Mouse (Mus musculus) hindbrain, embryonic 12.5 days (tissue): Measurements from ENCODE around the gene Grin2b. TPM values are rescaled to one million over a fixed set of nuclear protein-coding genes. Genes with fewer than 3 reads are reported as not detected.

Experiments
- ATAC-seq: fragments of 200-750 bp; cut with Nextera tagmentation; 2 replicates; pipeline ENCODE4 v1.8.0; 2017; ENCODE audit warnings: moderate TSS enrichment; ENCODE audit not compliant: low FRiP score
- H3K27ac ChIP-seq: fragments of 300-500 bp; sonication (generic); 2 replicates; pipeline ENCODE4 v1.5.1; 2016; ENCODE audit warnings: mild to moderate bottlenecking
- H3K27me3 ChIP-seq: fragments of 300-500 bp; sonication (generic); 2 replicates; pipeline ENCODE4 v1.6.1; 2016; ENCODE audit warnings: mild to moderate bottlenecking
- H3K36me3 ChIP-seq: fragments of 300-500 bp; sonication (generic); 2 replicates; pipeline ENCODE4 v1.6.1; 2016; ENCODE audit warnings: mild to moderate bottlenecking
- H3K4me1 ChIP-seq: fragments of 300-500 bp; sonication (generic); 2 replicates; pipeline ENCODE4 v1.6.1; 2016
- H3K4me2 ChIP-seq: fragments of 300-500 bp; sonication (generic); replicated peaks from 2 replicates; pipeline ENCODE4 v1.6.1; 2016; ENCODE audit warnings: mild to moderate bottlenecking
- H3K4me3 ChIP-seq: fragments of 300-500 bp; sonication (generic); 2 replicates; pipeline ENCODE4 v1.5.1; 2016; ENCODE audit warnings: mild to moderate bottlenecking
- H3K9ac ChIP-seq: fragments of 300-500 bp; sonication (generic); 2 replicates; pipeline ENCODE4 v1.6.1; 2016; ENCODE audit warnings: mild to moderate bottlenecking, moderate library complexity
- H3K9me3 ChIP-seq: fragments of 300-500 bp; sonication (generic); replicated peaks from 2 replicates; pipeline ENCODE4 v1.6.1; 2016; ENCODE audit warnings: mild to moderate bottlenecking
- WGBS: fragments of 180-500 bp; shearing (Covaris S2); methylation state at CpG from one replicate; pipeline ENCODE4 v1.1.7; 2016; 5-methylcytosine and 5-hydroxymethylcytosine counted together
- polyA plus RNA-seq: library from polyadenylated mRNA; unstranded; fragments of >200 nt; fragmentation: Nextera tagmentation; extraction: Ambion mirVana; gene quantifications from 2 replicates; pipeline ENCODE4 v1.2.1, GENCODE M21; 2016

Gene Grin2b
- polyA plus RNA-seq, 1 experiment from 2014 or later: 10.0 TPM

DNA sequence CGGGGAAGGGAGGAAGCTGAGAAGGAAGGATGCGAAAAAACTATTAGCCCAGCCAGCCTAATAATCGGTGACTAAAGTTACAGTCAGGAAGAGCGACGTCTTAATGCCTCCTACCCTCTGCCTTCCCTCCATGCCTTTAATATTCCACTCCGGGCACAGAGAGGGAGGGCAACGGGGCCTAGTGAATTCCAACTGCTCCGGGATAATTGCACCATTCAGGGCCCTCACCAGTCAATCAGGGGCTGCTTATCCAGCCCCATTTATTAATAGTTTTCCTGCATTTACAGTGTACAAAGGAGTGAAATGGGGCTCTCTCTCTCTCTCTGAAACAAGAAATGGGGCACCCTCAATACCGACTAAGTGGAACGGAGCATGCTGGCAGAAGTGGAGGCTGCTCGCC lies 11.2 kb downstream of the Grin2b start:
- 52% methylated on average over 11 of the region's 11 CpGs for WGBS
- 0 out of 2 replicates have a peak, but pooled peaks have one; percentile 46 for ATAC-seq
- Histone ChIP-seq H3K27ac (no peak overlapping the region), H3K4me1 (peaks cover 8% of the 10 kb centered on the region; the same call in 1 of the 2 replicates), H3K36me3 (no peaks in the 10 kb centered on the region), H3K9ac (no peak overlapping the region), H3K27me3 (no peaks in the 10 kb centered on the region), H3K4me2 (no peak overlapping the region), H3K9me3 (no peaks in the 10 kb centered on the region), H3K4me3 (no peak overlapping the region)

- no peak for ATAC-seq
- WGBS: 67% methylated on average over 9 of the region's 9 CpGs
Observed at GRCm38 (mm10) chr6:136153444-136153843, 19.9 kb downstream of the Grin2b start.

GRCm38 (mm10) chr6:136150064-136150463 lies 23.2 kb downstream of the Grin2b start:
- Histone ChIP-seq H3K36me3 (no peaks in the 10 kb centered on the region), H3K9ac (no peak overlapping the region), H3K4me1 (peaks cover 6% of the 10 kb centered on the region), H3K4me2 (no peak overlapping the region), H3K4me3 (no peak overlapping the region), H3K9me3 (no peaks in the 10 kb centered on the region), H3K27me3 (no peaks in the 10 kb centered on the region; the same call in 1 of the 2 replicates), H3K27ac (no peak overlapping the region)
- WGBS: 33% methylated on average over 6 of the region's 6 CpGs
- no peak for ATAC-seq

More at GRCm38 (mm10) chr6:136153444-136153843, 19.9 kb downstream of the Grin2b start:
- no peak overlapping the region for H3K4me3 ChIP-seq
- no peaks in the 10 kb centered on the region for H3K9me3 ChIP-seq
- no peaks in the 10 kb centered on the region; the same call in 1 of the 2 replicates for H3K27me3 ChIP-seq
- H3K4me1 ChIP-seq: peaks cover 6% of the 10 kb centered on the region
- no peaks in the 10 kb centered on the region for H3K36me3 ChIP-seq
- no peak overlapping the region for H3K4me2 ChIP-seq
- H3K9ac ChIP-seq: no peak overlapping the region
- H3K27ac ChIP-seq: no peak overlapping the region

DNA sequence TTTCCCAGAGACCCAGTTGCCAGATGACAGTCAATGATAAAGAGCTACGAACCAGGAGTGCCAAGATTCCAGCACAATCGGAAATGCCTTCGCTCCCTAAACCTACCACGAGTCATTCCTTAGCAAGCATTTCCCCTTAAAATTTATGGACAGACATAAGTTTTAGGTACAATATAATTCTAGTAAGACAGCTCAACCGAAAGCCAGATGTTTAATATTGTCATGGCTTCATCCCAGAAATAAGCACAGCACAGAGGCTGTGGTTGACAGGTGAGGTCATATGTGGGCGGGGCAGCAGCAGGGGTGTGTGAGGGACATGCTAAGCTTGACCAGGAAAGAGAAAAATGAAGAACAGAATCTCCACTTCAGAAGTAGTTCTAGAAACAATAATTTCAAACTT lies 33.3 kb downstream of the Grin2b start:
- H3K4me3 ChIP-seq: no peak overlapping the region
- H3K36me3 ChIP-seq: no peaks in the 10 kb centered on the region
- no peaks in the 10 kb centered on the region for H3K4me1 ChIP-seq
- H3K9ac ChIP-seq: no peak overlapping the region
- H3K4me2 ChIP-seq: no peak overlapping the region
- 94% methylated on average over 6 of the region's 6 CpGs for WGBS
- no peak overlapping the region for H3K27ac ChIP-seq
- ATAC-seq: no peak
- H3K27me3 ChIP-seq: no peaks in the 10 kb centered on the region
- H3K9me3 ChIP-seq: no peaks in the 10 kb centered on the region

GRCm38 (mm10) chr6:136130456-136130855 lies 42.9 kb downstream of the Grin2b start:
- Histone ChIP-seq H3K4me1 (no peaks in the 10 kb centered on the region), H3K9me3 (no peaks in the 10 kb centered on the region), H3K27me3 (no peaks in the 10 kb centered on the region), H3K9ac (no peak overlapping the region), H3K4me2 (no peak overlapping the region), H3K4me3 (no peak overlapping the region), H3K36me3 (no peaks in the 10 kb centered on the region), H3K27ac (no peak overlapping the region)
- 0 out of 2 replicates have a peak, but pooled peaks have one; percentile 22 for ATAC-seq
- 30% methylated on average over 10 of the region's 10 CpGs for WGBS

DNA sequence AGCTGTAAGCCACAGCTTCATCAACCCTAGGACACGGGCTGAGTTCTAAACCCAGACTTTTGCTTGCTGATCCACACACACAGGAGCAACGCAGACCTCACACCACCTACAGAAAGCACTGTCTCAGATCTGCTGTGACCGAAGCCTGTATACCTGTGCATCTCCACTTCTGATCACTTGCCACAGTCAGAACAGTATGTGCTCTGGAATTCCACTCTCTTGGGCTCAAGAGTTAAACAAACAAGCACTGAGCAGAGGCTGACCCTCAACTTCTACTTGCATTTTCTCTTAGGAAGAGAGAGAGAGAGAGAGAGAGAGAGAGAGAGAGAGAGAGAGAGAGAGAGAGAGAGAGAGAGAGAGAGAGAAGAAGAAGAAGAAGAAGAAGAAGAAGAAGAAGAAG lies 50.7 kb downstream of the Grin2b start:
- Histone ChIP-seq H3K9ac (no peak overlapping the region), H3K27me3 (no peaks in the 10 kb centered on the region), H3K4me2 (no peak overlapping the region), H3K4me1 (no peaks in the 10 kb centered on the region), H3K4me3 (no peak overlapping the region), H3K9me3 (no peaks in the 10 kb centered on the region), H3K27ac (no peak overlapping the region), H3K36me3 (no peaks in the 10 kb centered on the region)
- WGBS: 86% methylated on average over 3 of the region's 3 CpGs
- no peak for ATAC-seq

DNA sequence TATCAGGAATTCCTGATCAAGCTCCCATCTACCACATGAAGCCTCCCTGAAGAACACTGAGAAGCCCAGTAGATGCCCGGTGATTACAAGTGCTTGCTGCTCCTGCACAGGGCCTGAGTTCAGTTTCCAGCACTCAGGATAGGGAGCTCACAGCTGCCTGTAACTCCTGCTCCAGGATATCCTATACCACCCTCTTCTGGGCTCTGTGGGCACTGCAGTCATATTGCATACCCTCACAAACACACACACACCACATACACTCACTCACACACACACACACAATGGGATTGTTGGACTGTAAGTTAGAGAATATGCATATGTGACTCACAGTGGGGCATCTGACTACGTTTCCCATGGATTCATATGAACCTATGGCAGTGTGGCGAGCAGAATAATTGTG lies 55.9 kb downstream of the Grin2b start:
- Histone ChIP-seq H3K9me3 (no peaks in the 10 kb centered on the region), H3K4me2 (no peak overlapping the region), H3K36me3 (no peaks in the 10 kb centered on the region), H3K27ac (no peak overlapping the region), H3K4me3 (no peak overlapping the region), H3K4me1 (0 out of 2 replicates have a peak, but pooled peaks cover 8% of the 10 kb centered on the region), H3K27me3 (no peaks in the 10 kb centered on the region), H3K9ac (no peak overlapping the region)
- whole genome bisulfite sequencing: 86% methylated on average over 3 of the region's 3 CpGs
- no peak for ATAC-seq

DNA sequence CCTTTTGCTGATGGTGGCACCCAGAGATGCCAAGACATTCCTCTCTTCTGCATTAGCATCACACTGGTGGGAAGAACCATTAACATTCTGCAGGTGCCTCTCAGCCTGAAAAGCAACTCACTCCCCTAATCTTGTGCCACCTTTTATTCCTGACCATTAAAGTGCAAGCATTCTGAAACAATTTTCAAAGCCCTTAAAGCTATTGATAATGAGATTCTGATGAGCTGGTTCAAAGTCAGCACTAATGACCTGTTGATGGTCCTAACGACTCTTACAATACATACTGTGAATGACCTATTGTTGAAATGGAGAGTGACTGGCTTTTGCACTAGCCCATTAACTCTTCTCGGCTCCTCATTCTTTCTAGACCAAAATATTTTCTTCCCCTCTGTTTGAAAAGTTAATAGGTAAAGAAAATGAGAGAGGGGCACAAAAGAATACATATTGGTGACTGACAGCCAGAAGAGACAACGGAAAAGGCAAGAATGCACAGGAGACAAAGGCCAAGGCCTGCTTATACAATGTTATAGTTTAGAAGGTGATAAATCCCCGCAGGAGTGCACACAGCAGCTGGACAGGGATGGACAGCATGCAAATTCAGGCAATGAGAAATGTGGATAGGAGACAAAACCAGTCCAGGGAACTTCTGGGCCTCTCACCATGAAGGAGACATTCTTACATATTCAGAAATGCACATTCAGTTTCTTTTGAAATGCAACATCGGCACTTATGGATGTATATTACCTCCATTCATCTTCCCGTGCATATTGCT lies 59.5 kb downstream of the Grin2b start:
- H3K9ac ChIP-seq: no peak overlapping the region
- no peak overlapping the region for H3K4me3 ChIP-seq
- no peaks in the 10 kb centered on the region for H3K9me3 ChIP-seq
- H3K4me2 ChIP-seq: no peak overlapping the region
- H3K27me3 ChIP-seq: no peaks in the 10 kb centered on the region
- H3K36me3 ChIP-seq: no peaks in the 10 kb centered on the region
- no peak overlapping the region for H3K27ac ChIP-seq
- H3K4me1 ChIP-seq: 0 out of 2 replicates have a peak, but pooled peaks cover 8% of the 10 kb centered on the region
- WGBS: 47% methylated on average over 6 of the region's 6 CpGs
- no peak for ATAC-seq

GRCm38 (mm10) chr6:136109172-136109571 lies 64.1 kb downstream of the Grin2b start:
- peak; percentile 71 for ATAC-seq
- H3K27ac ChIP-seq: no peak overlapping the region
- WGBS: 60% methylated on average over 6 of the region's 6 CpGs

DNA sequence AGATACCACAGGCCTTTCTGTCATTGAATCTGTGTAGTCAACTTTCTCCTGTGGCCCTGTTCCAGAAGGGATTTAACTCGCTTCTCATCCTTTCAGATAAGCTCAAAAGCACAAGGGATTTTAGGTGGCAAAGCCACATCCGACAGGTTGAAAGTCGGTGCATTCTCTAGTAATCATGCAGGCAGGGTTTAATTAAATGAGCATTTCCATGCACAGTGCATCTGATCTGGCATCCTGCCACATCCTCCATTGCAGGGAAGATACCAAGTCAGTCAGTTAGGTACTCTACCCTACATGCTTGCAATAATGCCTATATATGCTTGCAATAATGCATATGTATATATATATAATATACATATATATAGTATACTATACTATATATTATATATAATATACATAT lies 64.8 kb downstream of the Grin2b start:
- Histone ChIP-seq H3K9me3 (no peaks in the 10 kb centered on the region; the same call in 1 of the 2 replicates), H3K27ac (no peak overlapping the region), H3K36me3 (no peaks in the 10 kb centered on the region), H3K4me3 (no peak overlapping the region), H3K27me3 (no peaks in the 10 kb centered on the region), H3K4me2 (no peak overlapping the region), H3K9ac (no peak overlapping the region), H3K4me1 (0 out of 2 replicates have a peak, but pooled peaks cover 1% of the 10 kb centered on the region)
- ATAC-seq: no peak
- WGBS: 86% methylated on average over 3 of the region's 3 CpGs

More at GRCm38 (mm10) chr6:136109172-136109571, 64.1 kb downstream of the Grin2b start:
- no peaks in the 10 kb centered on the region for H3K36me3 ChIP-seq
- H3K9ac ChIP-seq: no peak overlapping the region
- no peak overlapping the region for H3K4me2 ChIP-seq
- H3K27me3 ChIP-seq: no peaks in the 10 kb centered on the region
- H3K9me3 ChIP-seq: no peaks in the 10 kb centered on the region
- no peak overlapping the region for H3K4me3 ChIP-seq
- 0 out of 2 replicates have a peak, but pooled peaks cover 8% of the 10 kb centered on the region for H3K4me1 ChIP-seq

DNA sequence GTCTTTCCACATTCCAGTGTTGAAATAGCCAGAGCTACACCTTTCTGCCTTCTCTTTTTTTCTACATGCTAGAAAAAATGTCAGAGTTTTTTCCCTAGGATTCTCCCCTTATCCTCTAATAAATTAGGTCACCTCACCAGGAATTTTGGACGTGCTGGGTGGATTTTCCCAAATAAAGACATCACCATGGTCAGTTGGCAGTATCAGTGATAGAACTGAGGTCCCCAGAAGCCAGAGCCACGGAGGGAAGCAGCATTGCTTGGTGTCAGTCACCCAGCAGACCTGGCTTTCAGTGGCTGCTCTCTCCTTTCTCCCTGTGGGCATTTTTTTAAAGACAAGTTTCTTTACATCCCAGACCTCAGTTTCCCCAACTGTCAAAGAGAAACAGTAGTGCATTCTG lies 68.1 kb downstream of the Grin2b start:
- Histone ChIP-seq H3K27ac (no peak overlapping the region), H3K4me3 (no peak overlapping the region), H3K27me3 (no peaks in the 10 kb centered on the region), H3K4me2 (no peak overlapping the region), H3K9me3 (no peaks in the 10 kb centered on the region; the same call in 1 of the 2 replicates), H3K9ac (no peak overlapping the region), H3K4me1 (no peaks in the 10 kb centered on the region), H3K36me3 (no peaks in the 10 kb centered on the region)
- WGBS: 77% methylated on average over 2 of the region's 2 CpGs
- no peak for ATAC-seq

GRCm38 (mm10) chr6:136100241-136100640 lies 73.1 kb downstream of the Grin2b start:
- Histone ChIP-seq H3K9me3 (no peaks in the 10 kb centered on the region; the same call in 1 of the 2 replicates), H3K4me2 (no peak overlapping the region), H3K36me3 (no peaks in the 10 kb centered on the region), H3K9ac (no peak overlapping the region), H3K4me1 (no peaks in the 10 kb centered on the region), H3K27me3 (no peaks in the 10 kb centered on the region), H3K27ac (no peak overlapping the region), H3K4me3 (no peak overlapping the region)
- no peak for ATAC-seq
- WGBS: 76% methylated on average over 5 of the region's 5 CpGs

- Histone ChIP-seq H3K4me3 (no peak overlapping the region), H3K4me2 (no peak overlapping the region), H3K27ac (no peak overlapping the region), H3K9me3 (no peaks in the 10 kb centered on the region), H3K4me1 (no peaks in the 10 kb centered on the region), H3K36me3 (no peaks in the 10 kb centered on the region), H3K9ac (no peak overlapping the region), H3K27me3 (no peaks in the 10 kb centered on the region)
- 26% methylated on average over 1 of the region's 1 CpGs for WGBS
- no peak for ATAC-seq
Observed at GRCm38 (mm10) chr6:136096269-136096668, 77.0 kb downstream of the Grin2b start.
